Mouse (Mus musculus) lung, adult 2 months (tissue): Measurements from ENCODE around the gene Zfp827.

Experiments used
- CTCF ChIP-seq: fragments of 200-500 bp; IDR thresholded peaks from 2 replicates; pipeline ENCODE4 v1.5.1; 2011; ENCODE audit warnings: mild to moderate bottlenecking, low read length, control low read depth; ENCODE audit not compliant: insufficient read depth
- POLR2A ChIP-seq: fragments of 200-500 bp; IDR thresholded peaks from 2 replicates; pipeline ENCODE4 v1.6.1; 2011; ENCODE audit warnings: low read depth, mild to moderate bottlenecking, control low read depth, low read length, borderline replicate concordance; ENCODE audit errors: extremely low read depth

- no peak for TF ChIP-seq CTCF
- no peak for TF ChIP-seq POLR2A
Measured at GRCm38 (mm10) chr8:79222106-79222751, 194.0 kb downstream of the Zfp827 start.
